Mouse (Mus musculus): ENCODE measurements around the gene Tbx19.

- no peak for TF ChIP-seq GATA1 (IDR thresholded peaks at IDR 0.05; ENCODE audit: low read length)
- TF ChIP-seq TAL1 (IDR thresholded peaks at IDR 0.05; ENCODE audit: low read length), result no peak
Measured at GRCm38 (mm10) chr1:165129573-165129972, 31.0 kb downstream of the Tbx19 start.
